Mouse (Mus musculus) small intestine, adult 2 months (tissue): ENCODE data around the gene Fam126a.

Source experiments
- CTCF ChIP-seq: fragments of 200-500 bp; IDR thresholded peaks from 2 replicates; pipeline ENCODE4 v1.5.1; 2012; ENCODE audit warnings: low read depth, mild to moderate bottlenecking, control low read depth, inconsistent platforms, low read length, moderate library complexity, mixed read lengths; ENCODE audit not compliant: insufficient replicate concordance, insufficient read length; ENCODE audit errors: extremely low read depth
- POLR2A ChIP-seq: fragments of 200-500 bp; IDR thresholded peaks from 2 replicates; pipeline ENCODE4 v1.6.1; 2012; ENCODE audit warnings: low read depth, mild to moderate bottlenecking, control low read depth, inconsistent platforms, low read length, moderate library complexity

- TF ChIP-seq CTCF (no peak), POLR2A (no peak)
Observed at GRCm38 (mm10) chr5:24016912-24017311, 13.6 kb downstream of the Fam126a start.
